Mouse (Mus musculus) olfactory bulb, adult 2 months (tissue): ENCODE results near the gene Wasf2.

Source experiments
- CTCF ChIP-seq: fragments of 200-500 bp; IDR thresholded peaks from 2 replicates; pipeline ENCODE4 v1.5.1; 2012; ENCODE audit warnings: low read depth, mild to moderate bottlenecking, low read length, moderate library complexity; ENCODE audit not compliant: insufficient read depth
- POLR2A ChIP-seq: fragments of 200-500 bp; IDR thresholded peaks from 2 replicates; pipeline ENCODE4 v1.6.1; 2012; ENCODE audit warnings: mild to moderate bottlenecking, low read depth, low read length, moderate library complexity; ENCODE audit not compliant: insufficient read depth

- TF ChIP-seq CTCF (no peak), POLR2A (no peak)
These were observed 67.0 kb downstream of the Wasf2 start for GRCm38 (mm10) chr4:133197355-133197754.
